Mouse (Mus musculus) heart, adult 2 months (tissue): Measurements from ENCODE around the gene Prkag2. TPM values are rescaled to one million over a fixed set of nuclear protein-coding genes. Genes with fewer than 3 reads are reported as not detected.

Source experiments
- DNase-seq, 2 experiments: peaks; one replicate each; pipeline ENCODE4 v3.0.0; 2021
- H3K27ac ChIP-seq: fragments of 200-600 bp; 2 replicates; pipeline ENCODE4 v1.8.1; 2022
- H3K27me3 ChIP-seq: fragments of 200-500 bp; 2 replicates; pipeline ENCODE4 v1.6.1; 2012; ENCODE audit warnings: mild to moderate bottlenecking, low read length, inconsistent platforms, mixed read lengths; ENCODE audit not compliant: control insufficient read depth, insufficient read depth
- H3K36me3 ChIP-seq: fragments of 200-500 bp; 2 replicates; pipeline ENCODE4 v1.6.1; 2012; ENCODE audit warnings: low read length, inconsistent platforms; ENCODE audit not compliant: control insufficient read depth, insufficient read depth
- H3K4me1 ChIP-seq: fragments of 200-500 bp; 2 replicates; pipeline ENCODE4 v1.6.1; 2011; ENCODE audit warnings: low read length; ENCODE audit not compliant: control insufficient read depth, insufficient read depth
- H3K4me3 ChIP-seq: fragments of 200-600 bp; 2 replicates; pipeline ENCODE4 v1.8.1; 2022
- H3K79me2 ChIP-seq: fragments of 200-500 bp; replicated peaks from 2 replicates; pipeline ENCODE4 v1.6.1; 2012; ENCODE audit warnings: mild to moderate bottlenecking, inconsistent platforms, low read length, moderate library complexity, mixed read lengths; ENCODE audit not compliant: control insufficient read depth, insufficient read depth
- H3K9ac ChIP-seq: fragments of 200-500 bp; 2 replicates; pipeline ENCODE4 v1.6.1; 2012; ENCODE audit warnings: low read depth, mild to moderate bottlenecking, control low read depth, inconsistent platforms, low read length, mixed read lengths
- CTCF ChIP-seq: fragments of 200-600 bp; IDR thresholded peaks from 2 replicates; pipeline ENCODE4 v1.8.1; 2022; ENCODE audit warnings: antibody characterized with exemption, mild to moderate bottlenecking, moderate library complexity
- EP300 ChIP-seq: fragments of 200-500 bp; IDR thresholded peaks from 2 replicates; pipeline ENCODE4 v1.6.1; 2011; ENCODE audit warnings: low read depth, low read length, control low read depth; ENCODE audit not compliant: insufficient read depth
- POLR2A ChIP-seq: fragments of 200-500 bp; IDR thresholded peaks from 2 replicates; pipeline ENCODE4 v1.6.1; 2011; ENCODE audit warnings: mild to moderate bottlenecking, low read depth, low read length, control low read depth; ENCODE audit not compliant: insufficient read depth
- WGBS: fragments of 180-500 bp; shearing (Covaris S2); methylation state at CpG from one replicate; pipeline ENCODE4 v1.1.7; 2018; 5-methylcytosine and 5-hydroxymethylcytosine counted together
- intact Hi-C: fragments of 180-260 bp; cut with DNase I; formaldehyde crosslinking; loops from one replicate; pipeline ENCODE4 v1.15.1; 2025
- polyA plus RNA-seq: library from polyadenylated mRNA; depleted of rRNA; stranded (reverse); fragments of >200 nt; gene quantifications from 2 replicates; pipeline ENCODE4 v1.2.3, GENCODE M21; 2012
- total RNA-seq, 2 experiments: library from RNA; stranded (reverse); gene quantifications; 2 replicates each; pipeline ENCODE4 v1.2.3; 2021

The Prkag2 gene
- total and polyA plus RNA-seq, 3 experiments = 23.9 to 25.9 (median 25.2) TPM

- no peak for DNase-seq
- H3K79me2 ChIP-seq = no peaks in the 10 kb centered on the region
- no peak overlapping the region for H3K27ac ChIP-seq
- WGBS = 73% methylated on average over 4 of the region's 4 CpGs
- peaks cover 16% of the 10 kb centered on the region for H3K4me1 ChIP-seq
- H3K27me3 ChIP-seq = no peaks in the 10 kb centered on the region
- intact Hi-C loops = no loop called here
- TF ChIP-seq POLR2A (no peak), CTCF (no peak), EP300 (no peak)
- H3K4me3 ChIP-seq = no peak overlapping the region
- no peaks in the 10 kb centered on the region for H3K36me3 ChIP-seq
- H3K9ac ChIP-seq = no peak overlapping the region
Measured at GRCm38 (mm10) chr5:25027673-25028072, 72.8 kb downstream of the Prkag2 start.

DNA sequence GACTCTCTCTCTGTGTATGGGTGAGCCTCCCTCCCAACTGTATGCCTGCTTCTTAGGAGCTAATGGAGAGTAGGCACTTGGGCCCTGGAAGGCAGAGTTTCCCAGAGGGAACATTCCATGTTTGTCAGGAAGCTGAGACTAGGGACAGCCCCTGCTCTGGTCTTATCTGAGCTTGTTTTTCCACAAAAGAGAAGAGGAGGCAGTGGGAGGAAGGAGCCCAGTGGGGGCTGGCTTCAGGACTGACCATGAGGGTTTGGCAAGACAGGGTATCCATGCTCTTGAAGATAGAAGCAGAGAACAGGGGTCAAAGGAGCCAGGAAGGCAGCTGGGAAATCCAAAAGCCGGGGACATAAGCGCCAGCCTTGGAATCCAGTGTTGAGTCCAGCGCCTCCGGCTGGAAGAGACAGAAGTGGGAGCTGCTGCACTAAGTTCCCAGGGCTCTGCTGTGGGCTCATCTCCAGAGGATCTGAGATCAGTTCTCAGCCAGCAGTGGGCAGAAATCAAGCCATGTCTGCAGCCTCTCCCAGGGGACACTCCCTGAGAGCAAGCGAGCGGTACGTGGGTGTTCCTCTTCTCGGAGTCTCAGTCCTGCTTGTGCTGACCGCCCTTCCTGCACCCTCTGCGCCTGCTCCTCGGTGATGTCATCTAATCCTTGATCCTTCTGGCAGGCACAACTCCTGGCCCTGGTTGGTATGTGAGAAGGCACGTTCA is 75.0 kb downstream of the Prkag2 start:
- 32% methylated on average over 12 of the region's 12 CpGs for WGBS
- intact Hi-C loops = no loop called here
- peaks cover 14% of the 10 kb centered on the region for H3K4me1 ChIP-seq

DNA sequence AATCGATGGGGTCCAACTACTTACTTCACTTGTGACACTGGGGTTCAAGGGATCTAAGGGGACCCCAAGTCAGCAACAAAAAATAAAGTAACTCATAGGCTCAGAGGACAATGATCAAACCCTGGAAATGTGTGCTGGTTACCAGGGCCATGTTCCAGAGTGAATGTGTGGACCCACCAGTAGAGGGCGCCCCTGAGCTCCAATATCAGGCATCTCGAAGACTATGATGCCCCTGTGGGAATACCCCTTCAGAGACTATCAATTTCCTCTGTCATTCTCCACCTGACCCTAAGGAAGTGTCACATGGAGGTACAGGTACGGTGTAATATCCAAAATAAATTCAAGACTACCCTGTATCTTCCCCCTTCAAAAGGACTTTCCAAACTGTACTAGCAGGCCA is 77.5 kb downstream of the Prkag2 start:
- peak in 1 of 2 experiments; percentile 61 for DNase-seq
- intact Hi-C loops = loop anchor here (5.0 kb wide), 2 partner anchors 59 to 144 kb away; no protein-coding TSS in a partner anchor

More for the DNA sequence above, 75.0 kb downstream of the Prkag2 start:
- Histone ChIP-seq H3K79me2 (no peaks in the 10 kb centered on the region), H3K27me3 (no peaks in the 10 kb centered on the region), H3K36me3 (no peaks in the 10 kb centered on the region), H3K27ac (peak overlapping the region; percentile 55), H3K9ac (peak overlapping the region; percentile 43), H3K4me3 (peak overlapping the region; percentile 3; the same call in 1 of the 2 replicates)
- TF ChIP-seq POLR2A (peak; percentile 55; the same call in 1 of the 2 replicates), CTCF (peak; percentile 29), EP300 (no peak)
- DNase-seq = peak; percentile 71 to 76

DNA sequence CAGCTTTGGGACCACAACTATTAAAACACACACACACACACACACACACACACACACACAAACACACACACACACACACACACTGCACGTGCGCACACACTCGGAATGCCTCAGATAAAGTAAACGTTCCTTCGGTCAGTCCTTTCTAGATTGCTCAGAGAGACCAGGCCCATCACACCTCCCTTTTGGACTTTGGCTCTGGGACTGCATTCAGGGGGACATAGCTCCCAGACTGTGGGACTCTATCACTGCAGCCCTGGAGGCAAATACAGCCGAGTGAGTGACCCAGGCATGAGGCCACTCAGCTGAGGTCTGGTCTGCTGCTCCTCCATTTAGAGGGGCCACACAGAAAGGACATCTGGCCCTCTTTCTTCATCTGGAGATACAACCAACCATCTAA is 81.2 kb downstream of the Prkag2 start:
- no peaks in the 10 kb centered on the region for H3K27me3 ChIP-seq
- no peaks in the 10 kb centered on the region for H3K79me2 ChIP-seq
- H3K4me3 ChIP-seq = no peak overlapping the region
- 76% methylated on average over 6 of the region's 6 CpGs for WGBS
- intact Hi-C loops = no loop called here
- H3K27ac ChIP-seq = no peak overlapping the region
- no peaks in the 10 kb centered on the region for H3K4me1 ChIP-seq
- no peaks in the 10 kb centered on the region for H3K36me3 ChIP-seq
- TF ChIP-seq EP300 (no peak), CTCF (no peak), POLR2A (no peak)
- DNase-seq = no peak
- H3K9ac ChIP-seq = no peak overlapping the region

More for the DNA sequence above, 77.5 kb downstream of the Prkag2 start:
- H3K9ac ChIP-seq = no peak overlapping the region
- no peaks in the 10 kb centered on the region for H3K27me3 ChIP-seq
- no peak overlapping the region for H3K27ac ChIP-seq
- no peaks in the 10 kb centered on the region for H3K79me2 ChIP-seq
- H3K4me3 ChIP-seq = no peak overlapping the region
- no peaks in the 10 kb centered on the region for H3K36me3 ChIP-seq
- 39% methylated on average over 4 of the region's 4 CpGs for WGBS
- TF ChIP-seq EP300 (no peak), CTCF (peak; percentile 80)
- peaks cover 12% of the 10 kb centered on the region for H3K4me1 ChIP-seq

GRCm38 (mm10) chr5:25012134-25012533 is 88.3 kb downstream of the Prkag2 start:
- H3K4me1 ChIP-seq = peaks cover 7% of the 10 kb centered on the region
- WGBS = 81% methylated on average over 4 of the region's 4 CpGs
- no peaks in the 10 kb centered on the region for H3K79me2 ChIP-seq
- no peaks in the 10 kb centered on the region for H3K27me3 ChIP-seq
- H3K36me3 ChIP-seq = no peaks in the 10 kb centered on the region
- no peak for DNase-seq
- TF ChIP-seq EP300 (no peak), POLR2A (no peak), CTCF (no peak)
- H3K9ac ChIP-seq = no peak overlapping the region
- H3K4me3 ChIP-seq = no peak overlapping the region
- intact Hi-C loops = loop anchor here (5.0 kb wide), 4 partner anchors 170 to 820 kb away; partner anchors contain the start of gene Rheb
- no peak overlapping the region for H3K27ac ChIP-seq

DNA sequence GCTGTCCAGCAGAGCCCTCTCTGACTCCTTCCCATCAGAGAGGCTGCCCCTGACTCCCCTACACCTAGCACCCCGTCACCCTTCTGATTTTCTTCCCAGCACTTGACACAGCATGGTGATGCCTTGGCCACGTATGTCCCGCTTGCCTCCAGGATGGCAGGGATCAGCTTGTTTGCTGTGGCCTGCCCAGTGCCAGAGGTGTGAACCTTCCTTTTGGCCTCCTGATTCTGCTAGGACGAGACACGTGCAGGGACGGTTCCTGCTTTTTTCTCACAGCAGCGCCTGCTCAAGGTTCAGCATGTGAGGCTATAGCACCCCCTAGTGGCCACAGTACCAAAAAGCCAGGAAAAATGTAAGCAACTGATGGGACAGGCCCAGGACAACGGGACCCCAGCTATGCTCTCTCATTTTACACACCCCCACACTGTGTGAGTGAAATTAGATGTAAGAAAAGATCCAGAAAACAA is 89.4 kb downstream of the Prkag2 start:
- no peak overlapping the region for H3K4me3 ChIP-seq
- H3K36me3 ChIP-seq = no peaks in the 10 kb centered on the region
- peaks cover 7% of the 10 kb centered on the region for H3K4me1 ChIP-seq
- no peak overlapping the region; the same call in 1 of the 2 replicates for H3K27ac ChIP-seq
- intact Hi-C loops = loop anchor here (1.0 to 5.0 kb wide), 6 partner anchors 108 to 821 kb away; partner anchors contain the start of gene Rheb
- peak; percentile 91 for TF ChIP-seq EP300
- TF ChIP-seq POLR2A = no peak
- TF ChIP-seq CTCF = peak; percentile 88
- DNase-seq = peak; percentile 82 to 83
- H3K27me3 ChIP-seq = no peaks in the 10 kb centered on the region
- H3K9ac ChIP-seq = no peak overlapping the region
- WGBS = 12% methylated on average over 8 of the region's 8 CpGs
- H3K79me2 ChIP-seq = no peaks in the 10 kb centered on the region
